Mouse (Mus musculus) kidney, adult 2 months (tissue): ENCODE measurements at regions not wholly inside any gene's neighbourhood (a gene's known extent, or its start where the extent isn't known, plus 50 kb on each side); places are given as distances from the start of the nearest gene placed in this dataset.

Experiments used
- DNase-seq: peaks from one replicate; pipeline ENCODE4 v3.0.0; 2021
- H3K27ac ChIP-seq: fragments of 200-500 bp; 2 replicates; pipeline ENCODE4 v1.5.1; 2012; ENCODE audit warnings: low read depth, low read length, control low read depth, inconsistent platforms; ENCODE audit not compliant: insufficient read depth
- H3K27me3 ChIP-seq: fragments of 200-500 bp; replicated peaks from 2 replicates; pipeline ENCODE4 v1.6.1; 2012; ENCODE audit warnings: mild to moderate bottlenecking, moderate library complexity, low read length, inconsistent platforms; ENCODE audit not compliant: control insufficient read depth, insufficient read depth
- H3K36me3 ChIP-seq: fragments of 200-500 bp; 2 replicates; pipeline ENCODE4 v1.6.1; 2012; ENCODE audit warnings: mild to moderate bottlenecking, moderate library complexity, low read length, inconsistent platforms; ENCODE audit not compliant: control insufficient read depth, insufficient read depth
- H3K4me1 ChIP-seq: fragments of 200-500 bp; 2 replicates; pipeline ENCODE4 v1.6.1; 2011; ENCODE audit warnings: low read length; ENCODE audit not compliant: control insufficient read depth, insufficient read depth
- H3K4me3 ChIP-seq: fragments of 200-500 bp; 2 replicates; pipeline ENCODE4 v1.5.1; 2011; ENCODE audit warnings: mild to moderate bottlenecking, low read depth, low read length, control low read depth; ENCODE audit not compliant: insufficient read depth
- CTCF ChIP-seq: fragments of 200-500 bp; conservative IDR thresholded peaks from 2 replicates; pipeline ENCODE4 v1.5.1; 2011; ENCODE audit warnings: low read depth, mild to moderate bottlenecking, control low read depth, low read length, moderate library complexity, mixed read lengths; ENCODE audit not compliant: insufficient read depth, insufficient read length
- POLR2A ChIP-seq: fragments of 200-500 bp; IDR thresholded peaks from one replicate; pipeline ENCODE4 v1.6.1; 2011; ENCODE audit warnings: low read depth, low read length, control low read depth
- WGBS: fragments of 180-500 bp; shearing (Covaris S2); methylation state at CpG from one replicate; pipeline ENCODE4 v1.1.7; 2018; 5-methylcytosine and 5-hydroxymethylcytosine counted together

DNA sequence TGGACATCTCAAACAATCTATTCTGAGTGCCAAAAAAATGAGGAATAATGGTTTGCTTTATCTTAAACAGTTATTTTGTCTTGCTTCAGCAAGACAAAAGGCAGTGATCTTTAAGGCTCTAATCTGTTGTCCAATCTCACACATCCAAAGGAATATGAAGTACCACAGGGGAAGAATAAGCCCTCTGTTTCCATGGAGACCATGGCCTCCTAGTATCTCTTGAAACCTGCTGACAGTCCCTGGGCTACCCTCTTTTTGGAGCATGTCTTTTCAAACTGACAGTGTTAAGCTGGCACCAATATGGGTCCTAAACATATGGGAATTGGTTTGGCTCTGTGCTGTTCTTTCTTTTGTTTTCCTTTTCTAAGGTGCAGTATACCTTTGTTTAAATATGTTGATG, 311.8 kb downstream of the Klf6 start:
- Histone ChIP-seq H3K27ac (no peak overlapping the region), H3K4me1 (no peaks in the 10 kb centered on the region)
- no peak for TF ChIP-seq CTCF
- TF ChIP-seq POLR2A, result no peak

DNA sequence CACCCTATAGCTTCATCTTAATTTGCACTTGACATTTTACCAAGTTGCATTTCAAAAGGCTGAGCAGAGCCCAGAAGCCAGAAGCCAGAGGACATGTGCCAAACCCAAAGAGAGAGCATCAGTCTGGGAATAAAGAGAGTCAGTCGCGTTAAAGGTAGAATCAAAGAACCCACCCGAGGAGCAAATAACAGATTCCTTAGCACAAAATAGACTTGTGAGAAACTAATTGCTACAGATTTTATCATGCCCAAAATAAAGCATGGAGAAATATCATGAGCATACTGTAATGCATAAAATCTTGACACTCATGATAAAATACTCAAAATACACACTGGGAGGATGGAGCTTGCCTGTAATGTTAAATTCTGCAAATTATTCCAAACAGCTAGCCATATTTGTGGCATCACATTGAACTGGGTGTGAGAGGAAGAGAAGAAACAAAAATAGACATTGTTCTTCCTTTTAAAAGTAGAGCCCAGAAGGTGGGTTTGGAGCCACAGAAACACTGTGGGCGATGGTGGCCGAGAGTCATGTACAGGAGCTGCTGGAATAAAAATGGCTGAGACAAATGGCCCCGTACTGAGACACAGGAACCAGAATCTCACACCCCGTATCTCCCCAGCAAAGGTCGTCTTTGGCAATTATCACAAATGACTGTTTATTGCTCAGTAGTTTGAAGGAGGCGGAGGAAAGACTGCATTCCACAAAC, 317.2 kb downstream of the Klf6 start:
- no peaks in the 10 kb centered on the region for H3K36me3 ChIP-seq
- H3K27me3 ChIP-seq, result no peaks in the 10 kb centered on the region
- H3K27ac ChIP-seq, result no peak overlapping the region
- TF ChIP-seq POLR2A (no peak), CTCF (no peak)
- no peaks in the 10 kb centered on the region for H3K4me1 ChIP-seq
- 60% methylated on average over 9 of the region's 9 CpGs for WGBS
- no peak overlapping the region for H3K4me3 ChIP-seq
- no peak for DNase-seq

More for the DNA sequence above, 311.8 kb downstream of the Klf6 start:
- Histone ChIP-seq H3K27me3 (no peaks in the 10 kb centered on the region), H3K4me3 (no peak overlapping the region), H3K36me3 (no peaks in the 10 kb centered on the region)
- DNase-seq, result no peak

DNA sequence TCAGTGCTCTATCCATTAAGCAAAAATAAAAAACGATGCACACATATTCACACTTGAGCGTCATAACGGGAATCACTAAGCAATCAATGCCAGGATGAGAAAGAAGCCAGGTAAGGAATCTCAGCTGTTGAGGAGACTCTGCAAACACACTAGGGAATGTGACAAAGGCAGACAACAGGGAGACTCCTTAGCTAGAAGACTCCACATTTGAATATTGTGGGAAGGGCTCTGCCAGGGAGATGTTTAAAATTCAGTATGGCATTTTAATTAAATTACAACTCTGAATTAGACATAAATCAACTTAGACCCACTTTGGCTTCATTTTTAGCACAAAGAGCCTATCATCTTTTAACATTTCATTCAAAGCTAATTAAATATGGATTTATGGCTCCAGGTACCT, 327.9 kb downstream of the Klf6 start:
- 87% methylated on average over 3 of the region's 3 CpGs for WGBS
- H3K27me3 ChIP-seq, result no peaks in the 10 kb centered on the region

DNA sequence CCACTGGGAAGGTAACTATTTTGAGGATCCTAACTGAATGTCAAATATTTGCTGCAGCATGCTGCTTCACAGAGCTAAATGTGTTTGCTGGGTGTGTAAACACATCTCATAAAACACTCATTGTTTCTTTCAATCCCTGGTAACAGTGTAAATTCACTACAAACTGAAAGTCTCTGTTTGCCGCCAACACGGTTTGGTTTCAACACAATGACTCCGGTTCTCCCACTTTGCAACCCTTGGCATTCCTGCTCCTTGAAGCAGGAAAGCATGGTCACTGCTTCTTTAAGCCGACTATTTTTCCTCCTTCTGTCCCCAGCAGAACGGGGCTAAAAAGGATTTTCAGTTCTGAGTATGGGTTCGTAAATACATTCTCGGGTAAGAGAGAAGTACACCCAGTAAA, 328.3 kb downstream of the Klf6 start:
- Histone ChIP-seq H3K27ac (no peak overlapping the region), H3K4me3 (no peak overlapping the region), H3K36me3 (no peaks in the 10 kb centered on the region), H3K4me1 (peaks cover 26% of the 10 kb centered on the region), H3K27me3 (no peaks in the 10 kb centered on the region)
- peak; percentile 4 for DNase-seq
- TF ChIP-seq CTCF (no peak), POLR2A (no peak)
- 50% methylated on average over 7 of the region's 7 CpGs for WGBS

More for the DNA sequence above, 327.9 kb downstream of the Klf6 start:
- no peak for DNase-seq
- H3K4me3 ChIP-seq, result no peak overlapping the region
- peaks cover 22% of the 10 kb centered on the region for H3K4me1 ChIP-seq
- no peak overlapping the region for H3K27ac ChIP-seq
- TF ChIP-seq CTCF, result no peak
- no peak for TF ChIP-seq POLR2A
- H3K36me3 ChIP-seq, result no peaks in the 10 kb centered on the region

DNA sequence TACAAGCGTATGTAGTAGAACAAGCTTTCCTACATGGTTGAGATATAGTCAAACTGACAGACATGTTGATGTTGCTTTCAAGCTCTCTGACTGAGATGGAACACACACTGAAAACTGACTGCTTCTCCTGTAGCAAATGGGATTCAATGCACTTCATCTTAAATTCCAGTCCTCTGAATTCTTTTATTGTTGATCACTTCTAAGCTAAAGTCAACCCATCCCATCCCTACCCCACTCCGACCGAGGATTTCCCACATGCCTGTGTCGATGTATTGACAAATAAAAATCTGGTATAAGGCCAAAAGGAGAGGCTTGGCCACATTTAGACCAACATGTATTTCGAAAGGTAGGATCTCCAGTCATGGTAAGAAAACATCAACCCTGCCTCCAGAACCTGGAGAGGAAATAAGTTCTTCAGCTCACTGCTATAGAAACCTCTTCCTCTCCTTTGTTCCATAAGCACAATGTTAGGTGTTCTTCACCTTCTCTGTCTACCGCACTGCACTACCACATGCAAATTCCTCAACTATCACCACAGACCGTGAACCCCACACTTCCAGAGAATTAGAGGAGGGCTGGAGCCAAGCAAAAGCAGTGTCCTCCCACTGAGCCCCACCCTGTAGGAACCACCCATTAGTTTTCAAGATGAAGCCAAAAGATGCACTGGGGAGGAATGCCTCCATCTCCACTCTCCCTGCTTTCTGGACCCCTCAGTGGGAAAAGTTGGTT, 330.1 kb downstream of the Klf6 start:
- Histone ChIP-seq H3K4me3 (no peak overlapping the region), H3K27me3 (no peaks in the 10 kb centered on the region), H3K4me1 (peaks cover 26% of the 10 kb centered on the region), H3K27ac (no peak overlapping the region), H3K36me3 (no peaks in the 10 kb centered on the region)
- 90% methylated on average over 7 of the region's 7 CpGs for WGBS
- TF ChIP-seq POLR2A (no peak), CTCF (no peak)
- DNase-seq, result no peak

DNA sequence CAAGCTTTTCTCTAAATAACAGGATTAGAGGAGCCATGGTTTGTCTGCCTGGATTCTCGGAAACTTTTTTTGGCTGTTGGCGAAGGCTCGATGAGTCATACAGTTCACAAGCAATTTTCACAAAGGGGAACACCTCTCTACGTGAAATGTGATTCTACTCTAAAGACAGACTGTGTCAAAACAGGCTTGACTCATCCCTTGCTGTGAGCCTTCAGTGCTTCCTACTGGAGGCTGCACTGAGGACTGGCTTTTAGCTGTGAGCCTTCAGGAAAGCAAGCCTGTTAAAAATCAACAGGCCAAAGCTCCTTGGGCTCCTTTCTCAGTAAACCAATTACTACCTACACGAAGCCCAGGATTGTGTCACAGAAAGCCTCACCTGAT, 330.6 kb downstream of the Klf6 start:
- H3K4me1 ChIP-seq, result peaks cover 26% of the 10 kb centered on the region
- H3K36me3 ChIP-seq, result no peaks in the 10 kb centered on the region
- H3K4me3 ChIP-seq, result no peak overlapping the region
- no peaks in the 10 kb centered on the region for H3K27me3 ChIP-seq
- peak; percentile 70 for DNase-seq
- 49% methylated on average over 5 of the region's 5 CpGs for WGBS
- no peak for TF ChIP-seq POLR2A
- no peak for TF ChIP-seq CTCF
- peak overlapping the region; percentile 55; the same call in 1 of the 2 replicates for H3K27ac ChIP-seq

DNA sequence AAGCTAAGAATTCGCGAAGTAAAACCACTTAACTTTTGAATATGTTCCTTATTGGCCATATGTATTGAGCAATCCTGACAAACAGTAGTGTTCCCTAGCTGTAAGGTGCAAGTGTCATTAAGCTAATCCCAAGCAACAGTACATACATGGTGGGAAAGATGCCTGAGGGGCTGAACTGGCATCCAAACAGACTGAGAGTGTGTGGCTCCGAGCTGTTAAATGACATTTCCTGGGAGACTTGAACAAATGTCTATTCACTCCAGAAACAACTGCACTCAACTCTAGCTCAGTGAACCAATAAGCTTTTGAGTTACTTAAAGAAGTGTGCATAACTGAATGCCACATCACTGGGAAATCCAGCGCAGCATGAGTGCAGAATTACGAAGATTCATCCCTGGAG, 335.4 kb downstream of the Klf6 start:
- Histone ChIP-seq H3K4me3 (no peak overlapping the region), H3K4me1 (peaks cover 24% of the 10 kb centered on the region), H3K27me3 (no peaks in the 10 kb centered on the region), H3K36me3 (no peaks in the 10 kb centered on the region), H3K27ac (no peak overlapping the region)
- no peak for DNase-seq
- WGBS, result 94% methylated on average over 5 of the region's 5 CpGs
- TF ChIP-seq POLR2A, result no peak
- no peak for TF ChIP-seq CTCF
